Mouse (Mus musculus): ENCODE results near the gene Glo1.

GRCm38 (mm10) chr17:30539098-30539497, 87.6 kb downstream of the Glo1 start:
- no peak for TF ChIP-seq CTCF (IDR thresholded peaks at IDR 0.05; ENCODE audit: low read depth)
- no peak for TF ChIP-seq EP300 (IDR thresholded peaks at IDR 0.05; ENCODE audit: low read depth)
